Mouse (Mus musculus) spleen, adult 12 weeks (tissue): ENCODE measurements around the gene Pcnx3.

Experiments used
- DNase-seq: peaks from one replicate; pipeline ENCODE4 v3.0.0; 2022; ENCODE audit warnings: low spot score

Pcnx3 gene

DNA sequence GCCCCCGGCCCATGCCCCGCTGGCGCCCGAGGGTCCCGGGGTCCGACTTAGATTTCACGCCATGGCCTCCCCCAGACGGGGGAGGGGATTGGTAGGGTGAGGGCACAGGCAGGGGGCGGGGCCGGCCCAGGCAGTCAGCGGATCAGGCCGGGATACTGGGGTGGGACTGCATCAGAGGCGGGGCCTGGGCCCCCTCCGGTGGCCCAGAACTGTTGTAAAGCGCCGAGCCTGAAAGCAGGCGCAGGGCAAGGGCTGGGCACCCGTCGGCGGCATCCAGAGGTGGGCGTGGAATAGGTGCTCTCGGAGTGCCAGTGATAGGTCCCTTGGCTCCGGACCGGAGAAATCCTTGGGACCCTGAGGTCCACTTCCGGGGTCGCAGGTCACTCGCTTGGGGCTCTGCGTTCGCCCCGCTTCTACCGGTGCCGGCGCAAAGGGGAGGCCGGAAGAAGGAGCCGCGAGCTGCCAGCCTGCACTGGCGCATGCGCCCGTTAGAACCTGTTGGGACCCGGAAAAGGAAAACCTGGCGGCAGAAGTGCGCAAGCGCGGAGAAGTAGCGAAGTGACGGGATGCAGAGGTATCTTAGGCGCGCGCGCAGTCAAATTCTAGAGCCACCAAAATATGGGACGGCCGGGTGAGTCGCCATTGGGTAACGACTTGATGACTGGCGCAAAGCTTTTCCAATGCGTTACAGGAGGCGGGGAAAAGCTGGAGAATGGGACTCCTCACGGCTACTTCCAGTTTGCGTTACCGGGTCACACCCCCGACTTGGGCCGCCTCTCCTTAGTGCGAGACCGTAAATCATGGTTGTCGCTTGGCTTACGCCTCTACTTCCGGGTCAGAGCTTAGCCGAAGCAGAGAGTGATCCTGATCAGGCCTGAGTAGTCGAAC is at the start of gene Pcnx3, which contains the start of gene Map3k11:
Gene Pcnx3 (minus strand): TSS at position 709 of the 888 bp plus-strand sequence.
Gene Map3k11 (plus strand): TSS at position 543 of the 888 bp plus-strand sequence.
- peak; percentile 90 for DNase-seq

DNA sequence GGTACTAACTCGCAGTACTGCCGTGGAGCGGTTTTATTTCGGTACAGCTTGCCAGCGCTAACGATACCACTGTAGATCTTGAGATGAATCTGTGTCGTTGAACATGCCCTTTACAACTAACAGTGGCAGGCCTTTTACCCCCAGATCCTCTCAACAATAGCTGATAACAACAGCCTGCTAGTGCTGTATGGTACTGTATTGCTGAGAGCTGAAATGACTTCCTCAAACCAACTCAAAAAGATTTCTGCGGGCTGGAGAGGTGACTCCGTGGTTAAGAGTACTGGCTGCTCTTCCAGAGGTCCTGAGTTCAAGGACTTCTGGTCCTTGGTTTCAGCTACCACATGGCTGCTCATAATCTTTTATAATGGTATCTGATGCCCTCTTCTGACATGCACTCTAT is 45.6 kb upstream of the Pcnx3 start:
- no peak for DNase-seq

DNA sequence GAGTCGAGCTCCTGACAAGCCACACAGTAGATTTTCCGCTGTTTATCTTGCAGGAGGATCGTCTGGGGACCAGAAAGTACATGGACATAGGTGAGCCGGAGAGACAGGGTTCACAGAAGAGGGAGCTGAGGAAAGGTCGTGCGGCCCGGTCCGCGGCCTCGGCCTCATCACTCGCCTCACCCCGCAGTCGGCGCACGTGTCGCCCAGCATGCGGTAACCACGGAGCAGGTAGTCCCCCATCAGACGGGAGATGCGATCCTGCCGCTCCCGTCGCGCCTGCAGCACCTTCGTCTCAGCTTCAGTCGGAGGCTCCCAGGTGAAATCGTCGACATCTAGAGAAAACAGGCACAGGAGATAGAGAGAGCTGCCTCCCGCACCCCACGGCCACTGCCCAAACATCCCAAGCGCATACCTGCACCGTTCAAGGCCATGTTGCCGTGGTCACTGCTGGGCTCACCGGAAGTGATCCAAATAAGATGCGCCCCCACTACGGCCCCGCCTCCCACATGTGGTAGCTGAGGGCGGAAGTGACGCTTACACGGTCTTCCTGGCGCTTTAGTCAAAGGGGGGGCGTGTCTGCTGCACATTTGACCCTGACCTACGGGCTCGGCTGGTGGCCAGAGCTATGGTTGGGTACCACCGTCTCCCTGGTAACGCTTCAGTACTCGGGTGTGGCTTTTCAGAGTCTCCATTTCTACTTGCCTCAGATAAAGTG is 42.7 kb upstream of the Pcnx3 start:
- DNase-seq: peak; percentile 76

DNA sequence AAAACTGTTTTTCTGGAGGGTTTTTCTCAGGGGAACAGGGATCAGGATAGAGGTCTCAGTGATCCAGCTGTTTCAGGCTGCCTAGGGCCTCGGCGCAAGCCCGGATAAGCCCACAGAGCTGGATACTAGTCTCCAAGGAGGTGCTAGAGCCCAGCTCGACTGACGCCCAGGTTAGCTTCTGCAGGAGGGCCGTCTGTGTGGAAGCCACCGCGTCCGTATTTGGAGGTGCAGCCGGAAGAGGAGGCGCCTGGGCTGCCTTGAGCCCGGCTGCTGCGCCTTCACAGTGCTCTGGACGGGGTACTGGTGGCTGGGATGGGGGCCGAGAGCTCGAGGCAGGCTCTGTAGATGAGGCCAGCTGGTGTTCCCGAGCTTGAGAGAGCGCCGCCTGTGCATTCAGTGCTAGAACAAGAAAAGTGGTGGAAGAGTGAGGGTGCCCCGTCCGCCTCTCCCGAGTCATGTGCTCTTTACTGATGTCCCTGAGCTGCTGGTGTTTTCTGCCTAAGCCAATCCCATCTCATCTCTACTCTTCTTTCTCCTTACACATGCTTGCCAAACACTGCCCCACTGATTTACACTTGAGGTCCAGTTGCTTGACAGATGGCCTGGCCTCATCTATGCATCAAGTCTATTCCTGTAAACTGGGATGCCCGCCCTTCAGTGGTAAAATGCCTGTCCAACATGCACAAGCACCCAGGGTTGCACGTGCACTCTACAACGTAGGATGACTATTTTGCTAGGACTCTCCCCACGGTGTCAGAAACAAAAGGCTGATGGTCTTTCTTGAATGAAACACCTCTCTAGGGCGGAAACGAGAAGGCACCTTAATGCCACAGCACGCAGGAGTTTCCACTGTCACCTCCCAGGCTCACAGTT is 41.8 kb upstream of the Pcnx3 start:
- no peak for DNase-seq

DNA sequence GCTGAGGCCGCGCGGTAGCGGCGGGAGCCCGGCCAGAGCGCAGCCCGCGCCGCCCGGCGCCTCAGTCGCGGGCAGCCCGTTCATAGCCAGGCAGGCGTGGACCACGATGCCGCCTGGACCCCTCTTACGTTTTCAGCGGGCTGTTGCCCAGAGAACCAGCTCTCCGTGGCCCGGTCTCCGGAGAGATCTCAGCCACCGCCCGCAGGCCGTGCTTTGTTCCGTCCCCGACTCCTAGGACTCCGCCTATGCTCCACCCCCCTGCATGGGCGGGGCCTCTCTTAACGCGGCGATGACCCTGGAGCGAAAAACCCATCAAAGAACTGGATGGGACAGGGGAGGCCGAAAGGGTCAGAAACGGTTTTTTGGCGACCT is 40.7 kb upstream of the Pcnx3 start, which contains the start of gene Fam89b:
Gene Fam89b (minus strand): TSS at position 210 of the 372 bp plus-strand sequence.
- peak; percentile 83 for DNase-seq

DNA sequence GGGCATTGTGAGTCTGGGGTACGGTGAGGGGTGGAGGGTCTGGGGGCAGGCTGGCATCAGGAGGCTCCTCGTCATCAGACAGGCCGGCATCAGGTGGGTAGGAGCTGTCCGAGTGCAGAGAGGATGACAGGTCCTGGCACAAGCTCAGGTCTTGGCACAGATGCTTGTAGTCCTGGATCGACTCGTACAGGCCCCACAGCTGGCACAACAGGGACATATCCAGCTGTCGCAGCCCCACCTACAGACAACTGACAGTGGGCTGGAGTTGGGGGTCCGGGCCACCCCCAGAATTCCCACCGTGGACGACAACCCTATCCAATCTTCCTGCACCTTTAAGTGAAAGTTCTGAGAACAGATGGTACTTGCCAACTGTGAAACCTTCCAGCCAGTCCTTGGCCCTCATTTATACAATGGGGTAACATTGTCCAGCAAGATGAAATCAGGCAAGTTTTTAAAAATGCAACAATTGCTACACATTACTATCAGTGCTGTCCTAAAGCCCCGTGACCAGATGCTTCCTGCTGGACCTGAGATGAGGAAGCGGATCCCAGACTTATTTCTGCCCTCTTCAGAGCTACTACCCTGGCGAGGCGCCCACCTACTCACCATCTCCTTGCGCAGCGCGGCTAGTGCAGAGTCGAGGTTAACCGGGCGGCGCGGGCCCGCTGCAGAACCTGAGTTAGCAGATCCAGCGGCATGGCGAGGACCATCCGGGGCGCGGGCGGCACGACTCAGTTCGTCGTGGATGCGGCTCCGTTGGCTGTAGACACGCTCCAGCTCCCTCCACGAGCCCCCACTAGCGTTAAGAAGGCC is 40.1 kb upstream of the Pcnx3 start:
- no peak for DNase-seq

DNA sequence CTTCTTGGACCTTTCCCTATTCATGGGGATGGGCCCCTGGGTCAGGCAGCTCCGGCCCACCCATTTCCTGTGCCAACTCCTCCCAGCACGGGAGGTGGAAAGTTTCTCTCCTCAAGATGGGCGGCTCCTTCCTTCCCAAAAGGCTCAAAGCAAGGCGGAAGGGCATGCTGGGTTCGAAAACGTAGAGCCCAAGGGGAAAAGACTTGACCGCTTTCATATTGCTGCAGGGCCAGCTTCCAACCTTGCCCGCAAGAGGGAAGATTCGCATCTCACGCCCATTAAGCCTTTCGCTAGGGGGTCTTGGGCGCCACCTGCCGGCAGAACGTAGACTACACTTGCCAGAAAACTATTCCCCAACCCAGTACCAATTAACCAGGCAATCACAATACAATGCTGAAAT is 39.0 kb upstream of the Pcnx3 start:
- DNase-seq: peak; percentile 89

DNA sequence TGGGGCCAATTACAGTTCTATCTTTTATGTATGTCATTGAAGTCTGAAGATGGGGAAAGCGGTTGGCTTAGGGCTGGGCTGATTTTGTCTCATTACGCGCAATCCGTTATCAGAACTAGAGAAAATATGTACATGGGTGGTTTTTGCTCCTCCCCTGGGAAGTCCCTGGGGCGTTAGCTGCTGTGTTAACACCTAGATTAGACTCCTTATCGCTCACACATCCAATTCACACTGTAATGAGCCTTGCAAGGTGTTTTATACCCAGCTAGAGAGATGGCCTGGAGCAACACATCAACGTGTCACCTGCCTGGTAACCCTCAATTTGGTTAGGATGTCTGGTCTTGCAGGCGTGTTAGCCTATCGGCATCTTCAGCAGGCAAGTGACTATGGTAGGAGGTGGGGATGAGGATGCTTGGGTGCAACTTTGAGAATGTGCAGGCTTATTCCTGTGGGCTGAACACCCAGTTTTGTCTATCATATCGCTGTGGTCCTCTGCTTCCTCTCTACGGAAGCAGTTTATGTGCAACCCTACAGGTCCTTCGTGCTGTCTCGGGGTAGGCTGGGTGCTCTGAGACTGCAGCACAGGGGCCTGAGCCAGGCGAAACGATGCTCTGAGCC is 38.4 kb upstream of the Pcnx3 start:
- DNase-seq: peak; percentile 63

DNA sequence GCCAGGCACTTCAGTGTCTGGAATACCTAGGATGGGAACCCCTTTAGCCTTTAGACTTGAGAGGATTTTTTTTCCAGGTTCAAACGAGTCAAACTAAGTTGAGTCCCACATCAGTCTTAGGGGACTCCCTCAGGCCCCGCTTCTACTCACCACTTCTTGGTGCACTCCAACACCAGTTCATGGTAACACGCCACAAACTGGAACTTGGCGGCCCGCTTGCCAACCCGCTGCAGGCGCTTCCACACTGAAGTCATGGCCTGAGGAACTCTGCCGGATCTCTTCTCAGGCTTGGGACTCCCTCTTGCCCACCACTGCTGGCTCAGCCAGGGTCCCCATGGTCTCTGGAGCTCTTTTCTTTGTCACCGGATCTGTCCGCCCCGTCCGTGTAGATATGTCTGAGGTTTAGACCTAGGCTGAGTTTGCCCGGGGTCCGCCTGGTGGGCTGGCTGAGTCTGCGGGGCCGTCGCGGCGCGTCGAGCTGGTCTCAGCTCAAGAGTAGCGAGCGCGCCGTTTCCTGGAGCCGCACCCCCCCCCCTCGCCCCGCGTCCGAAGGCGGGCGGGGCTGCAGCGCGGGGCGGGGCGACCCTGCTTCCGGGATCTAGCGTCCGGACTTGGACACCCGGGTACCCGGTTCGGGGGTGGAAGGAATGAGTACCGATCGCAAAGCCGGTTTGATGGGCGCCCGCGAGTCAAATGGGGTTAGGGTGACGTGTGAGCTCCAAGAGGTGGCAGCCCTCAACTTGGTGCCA is 37.2 kb upstream of the Pcnx3 start, which contains the start of gene Ehbp1l1:
Gene Ehbp1l1 (minus strand): TSS at position 551 of the 749 bp plus-strand sequence.
- DNase-seq: peak; percentile 69

DNA sequence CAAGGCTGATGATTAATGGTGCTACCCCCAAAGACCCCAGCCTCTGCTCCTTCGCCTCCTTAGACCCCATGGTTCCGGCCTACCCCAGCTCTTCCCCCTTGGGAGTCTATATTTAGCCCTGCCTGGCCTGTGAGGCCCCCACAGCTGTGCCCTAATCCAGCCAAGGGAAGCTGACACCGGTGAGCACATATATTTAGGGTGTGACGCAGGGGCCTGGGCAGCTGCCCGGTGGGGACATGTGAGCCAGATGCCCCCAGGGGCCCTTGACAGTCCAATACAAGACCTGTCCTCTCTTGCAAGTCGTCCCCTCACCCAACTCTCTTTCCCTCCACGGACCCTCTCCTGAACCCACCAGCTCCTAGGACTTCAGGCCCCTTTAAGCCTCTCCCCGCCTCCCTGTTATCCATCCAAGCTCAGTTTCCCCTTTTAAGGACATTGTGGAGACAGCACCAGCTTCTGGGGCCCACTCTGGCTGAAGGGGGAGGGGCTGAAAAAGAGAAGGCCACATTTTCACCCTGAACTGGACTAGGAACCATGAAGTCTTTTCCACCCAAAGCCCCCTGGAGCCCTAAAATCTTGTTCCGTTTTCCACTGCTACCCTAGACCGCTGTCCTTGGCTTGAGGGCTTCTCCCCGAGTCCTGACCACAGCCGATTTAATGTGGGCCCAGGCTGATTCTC is 36.5 kb upstream of the Pcnx3 start:
- peak; percentile 50 for DNase-seq

DNA sequence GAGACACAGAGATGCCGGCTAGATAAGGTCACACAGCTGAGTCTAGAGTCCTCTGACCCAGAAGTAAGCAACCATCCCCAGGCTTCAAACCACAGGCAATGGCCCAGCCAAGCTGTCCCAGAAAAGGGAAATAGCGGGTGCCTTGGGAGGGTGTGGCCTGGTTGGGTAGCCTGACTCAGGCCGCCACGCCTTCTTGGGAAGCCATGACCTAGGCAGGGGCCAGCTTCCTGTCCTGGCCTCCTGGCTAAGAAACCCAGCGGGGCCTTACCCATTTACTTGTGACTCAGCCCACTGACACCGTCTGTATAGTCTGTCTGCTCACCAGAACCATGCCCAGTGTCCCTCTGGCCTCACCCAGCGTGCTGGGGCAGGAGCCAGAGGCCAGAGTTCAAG is 35.8 kb upstream of the Pcnx3 start:
- peak; percentile 75 for DNase-seq

DNA sequence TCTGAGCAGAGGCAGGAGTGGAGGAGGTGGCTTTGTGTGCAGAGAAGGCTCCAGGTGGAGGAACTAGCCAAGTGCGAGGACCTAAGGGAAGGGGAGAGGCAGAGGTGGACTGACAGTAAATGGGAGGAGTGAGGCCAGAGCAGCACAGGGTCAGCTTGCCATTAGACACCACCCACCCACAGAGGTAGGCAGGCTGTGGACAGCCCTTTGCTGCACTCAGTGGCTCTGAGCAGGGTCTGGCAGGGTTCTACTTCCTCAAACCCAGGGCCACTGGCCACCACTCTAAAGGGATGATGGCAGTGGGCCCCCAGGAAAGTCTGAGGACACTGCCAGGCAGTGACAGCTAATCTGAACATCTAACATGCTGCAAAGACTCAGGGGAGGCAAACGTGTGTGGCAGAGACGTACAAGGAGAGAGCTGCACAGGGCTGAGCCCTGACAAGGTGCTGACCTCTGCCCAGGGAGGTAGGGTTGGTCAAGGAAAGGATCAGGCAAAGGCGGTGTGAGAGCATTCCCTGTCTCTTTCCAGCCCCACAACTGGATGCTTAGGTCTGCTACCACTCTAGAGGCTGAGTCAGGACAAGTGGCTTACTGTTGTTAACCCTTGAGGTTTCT is 35.3 kb upstream of the Pcnx3 start:
- no peak for DNase-seq

DNA sequence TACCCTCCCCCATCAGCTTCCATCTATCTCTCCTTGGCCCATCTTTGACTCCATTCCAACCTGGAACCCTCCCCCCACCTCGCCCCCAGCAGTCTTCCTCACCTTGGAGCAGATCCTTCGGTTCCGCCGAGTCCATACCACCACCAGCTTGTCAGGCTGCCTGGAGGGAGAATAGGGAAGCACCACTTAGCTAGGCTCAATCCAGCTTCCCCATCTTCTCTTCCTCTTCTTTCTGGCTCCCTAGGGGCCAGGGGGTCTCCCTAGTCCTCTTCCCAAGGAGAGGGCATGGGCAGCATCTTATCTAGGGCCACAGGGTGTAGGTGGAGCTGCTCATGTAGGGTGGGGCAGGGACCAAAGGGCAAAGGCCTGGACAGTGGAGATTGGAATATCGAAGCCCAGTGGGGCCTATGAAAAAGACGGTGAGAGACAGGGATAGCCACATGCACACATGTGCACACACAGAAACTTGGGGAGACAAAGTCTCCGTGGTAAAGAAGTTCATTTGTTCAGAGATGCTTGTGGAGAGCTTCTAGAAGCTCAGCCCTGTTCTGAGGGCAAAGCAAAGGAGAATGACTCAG is 34.2 kb upstream of the Pcnx3 start:
- DNase-seq: peak; percentile 53

DNA sequence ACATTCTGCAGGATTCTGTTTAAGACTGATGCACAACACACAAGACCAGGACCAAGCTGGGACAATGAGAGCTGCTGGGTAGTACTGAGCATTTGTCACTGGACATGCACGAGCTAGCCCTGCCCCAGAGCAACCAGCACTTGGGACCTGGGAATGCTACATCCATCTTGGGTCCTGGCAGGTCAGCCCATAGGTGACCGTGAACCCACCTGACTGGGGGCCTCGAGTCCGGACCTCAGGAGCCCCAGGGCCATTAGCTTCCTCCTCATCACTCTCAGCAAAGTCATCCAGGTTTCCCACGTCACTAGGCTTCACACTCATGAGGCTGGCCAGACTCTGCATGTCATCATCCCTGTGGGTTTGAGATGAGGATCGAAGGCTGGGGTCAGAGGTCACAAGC is 32.5 kb upstream of the Pcnx3 start:
- DNase-seq: no peak

DNA sequence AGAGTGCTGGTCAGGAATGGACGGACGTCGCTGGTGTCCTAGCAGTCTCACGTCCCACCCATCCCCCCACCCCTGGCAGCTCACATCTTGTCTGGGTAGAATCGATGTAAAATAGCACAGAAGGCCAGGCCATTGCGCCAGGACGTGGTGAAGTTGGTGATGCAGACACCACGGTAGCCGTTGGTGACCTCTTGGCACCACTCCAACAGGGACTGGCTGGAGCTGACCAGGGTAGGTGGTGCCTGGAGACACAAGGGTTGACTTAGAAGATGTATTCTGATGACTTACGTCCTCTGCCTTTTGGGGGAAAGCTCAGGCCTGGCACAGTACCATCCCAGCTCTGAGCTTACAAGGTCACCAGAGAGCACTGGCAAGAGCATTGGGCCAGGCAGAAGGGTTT is 28.2 kb upstream of the Pcnx3 start:
- DNase-seq: no peak

DNA sequence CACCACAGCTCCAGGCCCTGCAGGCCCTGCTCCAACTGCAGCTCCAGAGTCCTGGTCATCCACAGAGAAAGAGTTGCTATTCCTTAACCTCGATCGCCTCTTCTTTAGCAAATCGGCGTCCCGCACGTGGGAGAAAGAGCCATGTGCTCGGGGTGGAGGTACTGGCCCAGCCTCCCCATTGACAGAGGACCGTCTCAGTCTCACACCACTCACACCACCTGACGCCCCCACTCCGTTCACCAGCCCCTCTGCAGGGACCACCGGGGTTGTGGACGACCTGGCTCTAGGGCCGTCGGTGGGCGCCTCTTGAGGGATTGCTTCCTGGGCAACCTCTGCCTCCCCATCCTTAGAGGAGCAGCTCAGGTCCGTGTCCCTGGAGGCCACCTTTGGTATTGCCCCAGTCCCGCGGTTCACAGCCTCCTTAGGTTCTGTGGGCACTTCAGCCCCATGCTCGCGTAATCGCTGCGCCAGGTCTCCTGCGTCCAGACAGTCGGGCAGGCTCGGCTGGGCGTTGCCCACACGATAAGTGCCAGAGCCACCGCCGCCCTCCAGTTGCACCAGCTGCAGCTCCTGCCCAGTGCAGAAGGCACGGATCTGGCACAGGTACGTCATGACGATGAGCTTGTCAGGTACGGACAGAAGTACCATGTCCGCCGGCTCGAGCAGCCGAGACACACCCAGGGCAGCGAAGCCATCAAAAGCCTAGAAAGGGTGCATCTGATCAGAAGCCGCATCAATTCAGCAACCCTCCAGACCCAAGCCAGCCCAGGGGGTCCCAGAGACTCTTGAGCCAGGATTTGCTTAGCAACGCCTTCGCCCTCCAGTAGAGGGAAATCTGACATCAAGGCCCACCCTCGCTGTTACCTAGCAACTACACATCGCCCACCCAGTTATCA is 27.3 kb upstream of the Pcnx3 start:
- DNase-seq: peak; percentile 73

DNA sequence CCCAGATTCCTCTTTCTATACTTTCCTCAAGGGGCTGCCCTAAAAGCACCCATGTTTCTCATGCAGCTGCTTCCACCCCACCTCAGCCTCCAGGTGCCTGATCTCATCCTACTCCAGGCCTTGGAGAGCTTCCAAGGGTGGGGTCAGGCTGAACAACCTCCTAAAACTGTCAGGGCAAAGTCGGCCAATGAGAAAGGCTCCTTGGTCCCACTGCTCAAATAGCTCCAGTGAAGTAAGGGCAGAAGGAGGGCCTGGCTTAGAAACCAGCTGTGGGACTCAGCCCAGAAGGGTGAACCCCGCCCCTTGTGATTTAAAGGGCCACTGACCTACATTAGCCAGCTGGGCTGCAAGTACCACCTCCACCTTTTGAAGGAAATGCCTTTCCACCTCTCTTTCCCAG is 25.0 kb upstream of the Pcnx3 start:
- DNase-seq: no peak

DNA sequence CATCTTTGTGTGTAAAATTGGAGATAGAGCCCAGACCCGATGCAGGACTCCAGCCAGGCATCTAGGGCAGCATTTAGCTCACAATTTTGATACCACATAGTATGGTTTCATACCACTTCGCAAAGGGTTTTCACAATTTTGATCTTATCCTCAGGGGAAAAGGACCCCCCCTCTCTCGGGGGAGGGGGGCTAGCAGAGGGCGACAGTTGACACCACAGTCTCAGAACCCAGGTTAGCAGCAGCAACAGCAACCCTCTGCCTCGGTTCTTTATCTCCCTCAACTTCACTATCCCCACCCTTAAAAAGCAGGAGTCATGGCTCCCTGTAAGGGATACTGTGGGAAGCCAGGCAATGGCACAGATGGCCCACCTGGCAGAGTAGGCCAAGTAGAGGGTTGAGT is 24.5 kb upstream of the Pcnx3 start:
- DNase-seq: no peak
